In genomic region chr5:134323869-134324268, GRCm38 (mm10) we compare ENCODE assay signal across 13 mouse cellular contexts. TPM values are rescaled to one million over a fixed set of nuclear protein-coding genes. Genes with fewer than 3 reads are reported as not detected.
A peak's percentile ranks its signal among the peaks of the same experiment; 100 is the strongest.
DNase-seq lines count a peak whose midpoint lies in the region; ATAC-seq and TF ChIP-seq lines count a peak whose summit lies in the region.
"Had no signal": no experiment of that assay in that cellular context is flagged by ENCODE, and none has a peak within 500 bp of the region (broad histone marks: within the 10 kb centered on the region; RNA-seq: fewer than 3 reads in every experiment).

No protein-coding gene starts in this region.

- H3K4me3 ChIP-seq in heart, embryonic 15.5 days: no peak overlapping the region
- H3K4me3 ChIP-seq in spleen, adult 2 months (ENCODE audit: extremely low read depth, insufficient read depth, insufficient read length): no peak overlapping the region
- no peak overlapping the region for H3K4me3 ChIP-seq in embryonic facial prominence, embryonic 15.5 days (replicated peaks)
- H3K4me3 ChIP-seq: hindbrain, embryonic 13.5 days had no signal

- no peak overlapping the region for H3K4me2 ChIP-seq in heart, embryonic 15.5 days
- H3K4me2 ChIP-seq in embryonic facial prominence, embryonic 15.5 days (replicated peaks): no peak overlapping the region
- H3K4me2 ChIP-seq: hindbrain, embryonic 13.5 days; midbrain, embryonic 11.5 days had no signal

- no peak for TF ChIP-seq CTCF in spleen, adult 2 months (IDR thresholded peaks at IDR 0.05; ENCODE audit: extremely low read depth, insufficient read depth, insufficient read length, insufficient replicate concordance)

- 26% methylated on average over 2 of the region's 2 CpGs for WGBS in heart, embryonic 15.5 days
- 57% methylated on average over 2 of the region's 2 CpGs for WGBS in spleen, adult 2 months
- WGBS in embryonic facial prominence, embryonic 15.5 days: 24% methylated on average over 2 of the region's 2 CpGs

- DNase-seq in heart, adult 8-10 months (ENCODE audit: low spot score): no peak
- DNase-seq in spleen, adult 2 months (ENCODE audit: low read depth in 1 of 2, low spot score in 2 of 2): no peak
- no peak for DNase-seq in spleen, adult 12 weeks (ENCODE audit: low spot score)
- DNase-seq in layer of hippocampus, adult 18-20 months (ENCODE audit: low spot score in 2 of 2): no peak
- no peak for DNase-seq in retina, embryonic 14.5 days (ENCODE audit: low spot score)
- DNase-seq: cerebellum, adult 18-20 months; gastrocnemius, postnatal 25 days; kidney, adult 2 months had no signal

- no peaks in the 10 kb centered on the region for H3K9me3 ChIP-seq in heart, embryonic 15.5 days (replicated peaks)
- H3K9me3 ChIP-seq in embryonic facial prominence, embryonic 15.5 days (replicated peaks): no peaks in the 10 kb centered on the region
- H3K9me3 ChIP-seq: hindbrain, embryonic 13.5 days had no signal

- no peak for TF ChIP-seq POLR2A in spleen, adult 2 months (IDR thresholded peaks at IDR 0.05; ENCODE audit: low read depth, low read length)

- ATAC-seq in heart, embryonic 15.5 days (replicated peaks; ENCODE audit: insufficient number of reproducible peaks, insufficient read depth, low FRiP score, low read depth): no peak
- ATAC-seq in embryonic facial prominence, embryonic 15.5 days (ENCODE audit: insufficient number of reproducible peaks, low FRiP score, low TSS enrichment, low read depth): peak; percentile 63; the same call in 1 of the 2 replicates
- ATAC-seq: forebrain, embryonic 14.5 days had no signal

- H3K36me3 ChIP-seq in heart, embryonic 15.5 days: no peaks in the 10 kb centered on the region
- H3K36me3 ChIP-seq in spleen, adult 2 months (ENCODE audit: control insufficient read depth, insufficient read depth, low read length): no peaks in the 10 kb centered on the region
- H3K36me3 ChIP-seq in embryonic facial prominence, embryonic 15.5 days: no peaks in the 10 kb centered on the region
- H3K36me3 ChIP-seq: hindbrain, embryonic 13.5 days had no signal

- peaks cover 18% of the 10 kb centered on the region for H3K4me1 ChIP-seq in heart, embryonic 15.5 days (replicated peaks)
- H3K4me1 ChIP-seq in spleen, adult 2 months (ENCODE audit: control insufficient read depth, insufficient read depth, insufficient read length): 0 out of 2 replicates have a peak, but pooled peaks cover 2% of the 10 kb centered on the region
- H3K4me1 ChIP-seq in embryonic facial prominence, embryonic 15.5 days: peaks cover 3% of the 10 kb centered on the region
- H3K4me1 ChIP-seq: hindbrain, embryonic 13.5 days had no signal

- no peaks in the 10 kb centered on the region for H3K27me3 ChIP-seq in heart, embryonic 15.5 days
- H3K27me3 ChIP-seq in spleen, adult 2 months (ENCODE audit: control insufficient read depth, insufficient read depth, low read length): no peaks in the 10 kb centered on the region
- H3K27me3 ChIP-seq in embryonic facial prominence, embryonic 15.5 days: no peaks in the 10 kb centered on the region
- H3K27me3 ChIP-seq: hindbrain, embryonic 13.5 days had no signal

- 0 out of 2 replicates have a peak overlapping the region, but pooled peaks have one; percentile 24 for H3K27ac ChIP-seq in heart, embryonic 15.5 days
- H3K27ac ChIP-seq in spleen, adult 2 months (ENCODE audit: insufficient read depth, low read length): peak overlapping the region; percentile 9; the same call in 1 of the 2 replicates
- peak overlapping the region; percentile 41 for H3K27ac ChIP-seq in embryonic facial prominence, embryonic 15.5 days (replicated peaks)
- H3K27ac ChIP-seq: hindbrain, embryonic 13.5 days had no signal

- H3K9ac ChIP-seq in heart, embryonic 15.5 days: no peak overlapping the region
- no peak overlapping the region for H3K9ac ChIP-seq in embryonic facial prominence, embryonic 15.5 days
- H3K9ac ChIP-seq: hindbrain, embryonic 13.5 days had no signal

RNA-seq across cellular contexts. Expression of gene Gtf2i, which starts 9.3 kb away (rescaled TPM):
- polyA plus RNA-seq in heart, embryonic 15.5 days (2015; fragmentation: Nextera tagmentation; extraction: Ambion mirVana): 121 and 125 TPM in 2 replicates
- 100 to 1,000 TPM; 183 to 210 (median 205) TPM for total RNA-seq in heart, adult 8-10 months (2022)
- polyA plus RNA-seq in spleen, adult 2 months (2012; rRNA removed): 44.7 and 48.2 TPM in 2 replicates
- 190 and 202 TPM in 2 replicates for polyA plus RNA-seq in embryonic facial prominence, embryonic 15.5 days (2015; fragmentation: Nextera tagmentation; extraction: Ambion mirVana)
- total RNA-seq in layer of hippocampus, adult 18-20 months (2021): 100 to 1,000 TPM; 220 to 231 TPM
